ENCODE assay signal across 9 mouse cellular contexts in genomic region chr8:8661103-8661758, GRCm38 (mm10). TPM values are rescaled to one million over a fixed set of nuclear protein-coding genes. Genes with fewer than 3 reads are reported as not detected.
DNase-seq lines count a peak whose midpoint lies in the region; ATAC-seq lines count a peak whose summit lies in the region.
"Had no signal": no experiment of that assay in that cellular context is flagged by ENCODE, and none has a peak within 500 bp of the region (broad histone marks: within the 10 kb centered on the region; RNA-seq: fewer than 3 reads in every experiment).

Efnb2 (minus strand) TSS chr8:8661242.

- peak within 1 kb of the TSS; percentile 96 for H3K9ac ChIP-seq in heart, embryonic 12.5 days
- peak within 1 kb of the TSS; percentile 92 for H3K9ac ChIP-seq in kidney, embryonic 16.5 days (replicated peaks; ENCODE audit: low read length)

- peak within 1 kb of the TSS; percentile 74 for H3K27ac ChIP-seq in brown adipose tissue, adult 24 weeks (replicated peaks; ENCODE audit: low read depth, low read length)
- peak within 1 kb of the TSS; percentile 80 for H3K27ac ChIP-seq in heart, embryonic 12.5 days (ENCODE audit: poor library complexity, severe bottlenecking)
- H3K27ac ChIP-seq in kidney, embryonic 16.5 days (ENCODE audit: low read length): peak within 1 kb of the TSS; percentile 89

- peak; percentile 89 to 90 for DNase-seq in B cell, adult 2 months
- DNase-seq in liver: peak; percentile 89
- DNase-seq in monocyte, adult 2 months (ENCODE audit: low read depth in 1 of 2, low spot score in 2 of 2): peak; percentile 45 to 74
- DNase-seq in spleen, postnatal 14 days (ENCODE audit: low spot score in 2 of 2): peak; percentile 79 to 82

- no peaks in the 10 kb centered on the region for H3K27me3 ChIP-seq in heart, embryonic 12.5 days (replicated peaks)
- no peaks in the 10 kb centered on the region for H3K27me3 ChIP-seq in kidney, embryonic 16.5 days (ENCODE audit: insufficient read depth, low read length)
- H3K27me3 ChIP-seq: CH12.LX had no signal

- under 1% methylated on average over 70 of the region's 70 CpGs for WGBS in heart, embryonic 12.5 days
- under 1% methylated on average over 65 of the region's 70 CpGs for WGBS in kidney, embryonic 16.5 days

- H3K4me1 ChIP-seq in brown adipose tissue, adult 24 weeks (ENCODE audit: control insufficient read depth, insufficient read depth, insufficient read length, low read length): no peaks in the 10 kb centered on the region
- peaks cover 29% of the 10 kb centered on the region for H3K4me1 ChIP-seq in heart, embryonic 12.5 days (replicated peaks)
- peaks cover 12% of the 10 kb centered on the region; the same call in 1 of the 2 replicates for H3K4me1 ChIP-seq in kidney, embryonic 16.5 days (ENCODE audit: insufficient read depth, low read length)

- H3K9me3 ChIP-seq in heart, embryonic 12.5 days (replicated peaks): no peaks in the 10 kb centered on the region
- H3K9me3 ChIP-seq in kidney, embryonic 16.5 days (ENCODE audit: low read length): no peaks in the 10 kb centered on the region

- ATAC-seq in erythroid progenitor cell, adult 5-6 weeks (replicated peaks; ENCODE audit: low FRiP score, poor library complexity, severe bottlenecking): peak; percentile 49
- peak; percentile 91 for ATAC-seq in heart, embryonic 12.5 days (ENCODE audit: insufficient number of reproducible peaks, low FRiP score)
- ATAC-seq in kidney, embryonic 16.5 days (ENCODE audit: low FRiP score, low TSS enrichment): peak; percentile 96

- peak within 1 kb of the TSS; percentile 88 for H3K4me2 ChIP-seq in heart, embryonic 12.5 days
- H3K4me2 ChIP-seq in kidney, embryonic 16.5 days (replicated peaks; ENCODE audit: low read depth, low read length): peak within 1 kb of the TSS; percentile 91

- peak within 1 kb of the TSS; percentile 81 for H3K4me3 ChIP-seq in brown adipose tissue, adult 24 weeks (ENCODE audit: insufficient read depth, low read depth, low read length)
- peak within 1 kb of the TSS; percentile 91 for H3K4me3 ChIP-seq in heart, embryonic 12.5 days
- H3K4me3 ChIP-seq in kidney, embryonic 16.5 days (ENCODE audit: low read length): peak within 1 kb of the TSS; percentile 88

- H3K36me3 ChIP-seq in heart, embryonic 12.5 days: peaks cover 11% of the 10 kb centered on the region; the same call in 1 of the 2 replicates
- peaks cover 11% of the 10 kb centered on the region; the same call in 1 of the 2 replicates for H3K36me3 ChIP-seq in kidney, embryonic 16.5 days (ENCODE audit: insufficient read depth, low read length)

RNA-seq across cellular contexts. Expression of gene Efnb2, which starts in this region (rescaled TPM):
- polyA plus RNA-seq in brown adipose tissue, adult 24 weeks (2012; ENCODE audit: insufficient read depth, insufficient read length, missing spikeins): 3.3 and 6.5 TPM in 2 replicates
- not detected in 2 replicates for total RNA-seq in erythroid progenitor cell, adult 5-6 weeks (2015; ENCODE audit: low replicate concordance)
- total RNA-seq in erythroid progenitor cell, adult 5-6 weeks (2017; ENCODE audit: low replicate concordance): 3.2 TPM in 1 of 2 replicates, not detected in the other
- 25.4 and 27.1 TPM in 2 replicates for polyA plus RNA-seq in heart, embryonic 12.5 days (2016; fragmentation: Nextera tagmentation; extraction: Ambion mirVana)
- 19.9 and 23.2 TPM in 2 replicates for polyA plus RNA-seq in kidney, embryonic 16.5 days (2015; fragmentation: Nextera tagmentation; extraction: Ambion mirVana)

Comparison
In these comparisons a context has a peak if more than half of its experiments do, and no peak if none do; other contexts are left out.
1. Peak in every context shown above with its lines: DNase-seq, ATAC-seq, H3K4me3 ChIP-seq and H3K27ac ChIP-seq.